Mouse (Mus musculus) liver, embryonic 18 days (tissue): Measurements from ENCODE around the gene Igfbp6. TPM values are rescaled to one million over a fixed set of nuclear protein-coding genes. Genes with fewer than 3 reads are reported as not detected.

ENCODE experiments used
- polyA plus RNA-seq: library from polyadenylated mRNA; depleted of rRNA; stranded (reverse); fragments of >200 nt; gene quantifications from 2 replicates; pipeline ENCODE4 v1.2.3, GENCODE M21; 2012; rRNA removed

Igfbp6 gene
- 2.3 and 2.6 TPM in 2 replicates for polyA plus RNA-seq

GRCm38 (mm10) chr15:102144274-102144711 lies at the start of gene Igfbp6:
Igfbp6 (plus strand) TSS chr15:102144362.

GRCm38 (mm10) chr15:102100161-102100981 lies 43.8 kb upstream of the Igfbp6 start, which contains the start of gene Tns2:
Tns2 (plus strand) TSS chr15:102100413.

GRCm38 (mm10) chr15:102136129-102136758 lies 7.9 kb upstream of the Igfbp6 start, which contains the start of gene Spryd3:
Spryd3 (minus strand) TSS chr15:102136234.

GRCm38 (mm10) chr15:102150301-102151135 lies 6.4 kb downstream of the Igfbp6 start, which contains the start of gene Soat2:
Soat2 (plus strand) TSS chr15:102150526.

Other genes with a start within 250 kb of the Igfbp6 start
- 0.10 and 0.16 TPM in 2 replicates for gene Krt4, start 219.6 kb upstream of the Igfbp6 start, polyA plus RNA-seq
- 0.04 TPM in 1 of 2 replicates, not detected in the other for gene Krt79, start 204.0 kb upstream of the Igfbp6 start, polyA plus RNA-seq
- 0.01 TPM in 1 of 2 replicates, not detected in the other for gene Krt78, start 190.1 kb upstream of the Igfbp6 start, polyA plus RNA-seq
- gene Krt8, start 139.9 kb upstream of the Igfbp6 start, polyA plus RNA-seq: 70.7 and 89.5 TPM in 2 replicates
- 69.9 and 86.6 TPM in 2 replicates for gene Krt18, start 116.2 kb upstream of the Igfbp6 start, polyA plus RNA-seq
- gene Eif4b, start 70.6 kb upstream of the Igfbp6 start, polyA plus RNA-seq: 57.2 and 64.5 TPM in 2 replicates
- gene Tns2, start 43.9 kb upstream of the Igfbp6 start, polyA plus RNA-seq: 9.6 and 10.3 TPM in 2 replicates
- 14.1 and 15.2 TPM in 2 replicates for gene Spryd3, start 8.1 kb upstream of the Igfbp6 start, polyA plus RNA-seq
- 26.4 and 26.5 TPM in 2 replicates for gene Soat2, start 6.2 kb downstream of the Igfbp6 start, polyA plus RNA-seq
- gene Zfp740, start 58.9 kb downstream of the Igfbp6 start, polyA plus RNA-seq: 17.1 and 18.6 TPM in 2 replicates
- 137 and 161 TPM in 2 replicates for gene Csad, start 60.4 kb downstream of the Igfbp6 start, polyA plus RNA-seq
- 2.8 and 2.9 TPM in 2 replicates for gene Itgb7, start 87.6 kb downstream of the Igfbp6 start, polyA plus RNA-seq
- 3.1 and 3.6 TPM in 2 replicates for gene Rarg, start 113.2 kb downstream of the Igfbp6 start, polyA plus RNA-seq
- gene Gm9918, start 126.2 kb downstream of the Igfbp6 start, polyA plus RNA-seq: 0.01 and 0.02 TPM in 2 replicates
- 14.0 and 14.1 TPM in 2 replicates for gene Mfsd5, start 135.1 kb downstream of the Igfbp6 start, polyA plus RNA-seq
- 8.2 and 8.8 TPM in 2 replicates for gene Espl1, start 151.9 kb downstream of the Igfbp6 start, polyA plus RNA-seq
- 87.7 and 89.5 TPM in 2 replicates for gene Pfdn5, start 181.8 kb downstream of the Igfbp6 start, polyA plus RNA-seq
- gene Myg1, start 187.3 kb downstream of the Igfbp6 start, polyA plus RNA-seq: 25.2 and 28.0 TPM in 2 replicates
- gene Aaas, start 206.4 kb downstream of the Igfbp6 start, polyA plus RNA-seq: 18.3 and 19.1 TPM in 2 replicates
- 0.01 TPM in 2 replicates for gene Sp7, start 222.8 kb downstream of the Igfbp6 start, polyA plus RNA-seq